Mouse (Mus musculus) 416B (cell line): ENCODE results near the gene Gm28308.

Experiments used
- DNase-seq: peaks from one replicate; pipeline ENCODE4 v3.0.0; 2011; ENCODE audit warnings: low read depth

Gene Gm28308

GRCm38 (mm10) chr6:52205221-52205620, 7.9 kb downstream of the Gm28308 start:
- no peak for DNase-seq

GRCm38 (mm10) chr6:52204050-52204752, 8.9 kb downstream of the Gm28308 start, which contains the start of gene Hoxa5:
Hoxa5 (minus strand) TSS chr6:52204587.
- no peak for DNase-seq

GRCm38 (mm10) chr6:52203371-52204049, 9.6 kb downstream of the Gm28308 start:
- DNase-seq, result no peak

GRCm38 (mm10) chr6:52203121-52203370, 10.1 kb downstream of the Gm28308 start:
- DNase-seq, result no peak

GRCm38 (mm10) chr6:52202362-52203120, 10.6 kb downstream of the Gm28308 start:
- no peak for DNase-seq

GRCm38 (mm10) chr6:52201269-52201668, 11.9 kb downstream of the Gm28308 start:
- no peak for DNase-seq

GRCm38 (mm10) chr6:52200751-52201250, 12.3 kb downstream of the Gm28308 start:
- DNase-seq, result no peak

- no peak for DNase-seq
These were observed 12.9 kb downstream of the Gm28308 start for GRCm38 (mm10) chr6:52200073-52200750.

- no peak for DNase-seq
These were observed 15.9 kb downstream of the Gm28308 start for GRCm38 (mm10) chr6:52197271-52197670.

- DNase-seq, result no peak
These were observed 16.3 kb downstream of the Gm28308 start for GRCm38 (mm10) chr6:52196811-52197210.

- no peak for DNase-seq
These were observed 18.4 kb downstream of the Gm28308 start for GRCm38 (mm10) chr6:52194690-52195089.

- no peak for DNase-seq
These were observed 21.1 kb downstream of the Gm28308 start for GRCm38 (mm10) chr6:52191860-52192550.

- DNase-seq, result no peak
These were observed 22.0 kb downstream of the Gm28308 start, which contains the start of gene Hoxa4 for GRCm38 (mm10) chr6:52190906-52191810. Hoxa4 (minus strand) TSS chr6:52191753.

- DNase-seq, result no peak
These were observed 22.7 kb downstream of the Gm28308 start for GRCm38 (mm10) chr6:52190410-52190809.

GRCm38 (mm10) chr6:52189909-52190308, 23.2 kb downstream of the Gm28308 start:
- DNase-seq, result no peak

- no peak for DNase-seq
These were observed 24.0 kb downstream of the Gm28308 start for GRCm38 (mm10) chr6:52189172-52189591.

GRCm38 (mm10) chr6:52186500-52186899, 26.6 kb downstream of the Gm28308 start:
- DNase-seq, result no peak

GRCm38 (mm10) chr6:52185834-52186233, 27.3 kb downstream of the Gm28308 start:
- no peak for DNase-seq

- no peak for DNase-seq
These were observed 27.9 kb downstream of the Gm28308 start for GRCm38 (mm10) chr6:52185222-52185621.

- no peak for DNase-seq
These were observed 28.5 kb downstream of the Gm28308 start for GRCm38 (mm10) chr6:52184668-52185067.
